Mouse (Mus musculus): ENCODE data around the gene Pxylp1.

- TF ChIP-seq CTCF (IDR thresholded peaks at IDR 0.05; ENCODE audit: control insufficient read depth, insufficient read depth, low read length) (no peak), POLR2A (IDR thresholded peaks at IDR 0.05; ENCODE audit: borderline replicate concordance, control insufficient read depth, low read depth, low read length) (no peak)
These were observed 30.6 kb upstream of the Pxylp1 start for GRCm38 (mm10) chr9:96923119-96923518.

All from bone marrow, adult 2 months (tissue).